Mouse (Mus musculus): ENCODE measurements around the gene Mrgprd.

DNA sequence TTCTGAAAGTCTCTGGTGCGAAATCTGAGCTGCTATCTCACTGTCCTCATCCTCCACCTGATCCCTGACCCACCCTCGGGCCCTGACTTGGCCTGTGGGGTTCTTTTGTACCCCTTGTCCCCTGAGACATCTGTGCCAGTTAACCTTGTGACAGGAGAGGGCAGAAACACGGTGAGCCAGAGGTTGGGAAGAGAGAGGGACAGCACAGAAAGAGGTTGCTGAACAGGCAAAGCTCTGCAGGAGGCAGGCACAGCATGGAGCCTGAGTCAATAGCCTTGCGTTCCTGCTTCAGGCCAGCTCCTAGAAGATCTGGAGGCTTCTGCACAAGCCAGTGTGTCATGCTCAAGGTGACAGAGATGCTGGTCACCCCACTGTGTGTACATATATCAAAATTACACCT, 9.0 kb downstream of the Mrgprd start:
- TF ChIP-seq GATA1 (IDR thresholded peaks at IDR 0.05; ENCODE audit: borderline replicate concordance, low read length) = no peak
- no peak for TF ChIP-seq FLI1 (IDR thresholded peaks at IDR 0.05; ENCODE audit: low read length)

Data from megakaryocyte, embryonic 14.5 days (primary cell).